Mouse (Mus musculus) myocyte (in vitro differentiated cells): ENCODE measurements around the gene Plppr4.

Experiments used
- CEBPB ChIP-seq: IDR thresholded peaks from 2 replicates; pipeline ENCODE4 v1.6.1; 2011; ENCODE audit warnings: mild to moderate bottlenecking, moderate library complexity; ENCODE audit not compliant: poor library complexity, insufficient read depth, severe bottlenecking
- E2F4 ChIP-seq: IDR thresholded peaks from one replicate; pipeline ENCODE4 v1.6.1; 2011; ENCODE audit warnings: mild to moderate bottlenecking, control low read depth, moderate library complexity; ENCODE audit not compliant: insufficient read depth
- MAX ChIP-seq: IDR thresholded peaks from one replicate; pipeline ENCODE4 v1.6.1; 2011; ENCODE audit warnings: low read depth, mild to moderate bottlenecking, control low read depth
- MYOD1 ChIP-seq, 3 experiments: IDR thresholded peaks; one replicate each; pipeline ENCODE4 v1.6.1; 2011; ENCODE audit warnings: control low read depth in 2 of 3, low read depth in 2 of 3, mild to moderate bottlenecking in 2 of 3, moderate library complexity in 1 of 3; ENCODE audit not compliant: insufficient read length in 2 of 3, control insufficient read depth in 1 of 3
- MYOG ChIP-seq, 3 experiments: IDR thresholded peaks; one replicate each; pipeline ENCODE4 v1.6.1; 2011; ENCODE audit warnings: control low read depth in 2 of 3, low read depth in 2 of 3, mild to moderate bottlenecking in 2 of 3; ENCODE audit not compliant: insufficient read length in 2 of 3, control insufficient read depth in 1 of 3, insufficient read depth in 1 of 3
- POLR2A ChIP-seq: IDR thresholded peaks from one replicate; pipeline ENCODE4 v1.6.1; 2011; ENCODE audit warnings: low read depth, mild to moderate bottlenecking, control low read depth, moderate library complexity; ENCODE audit not compliant: insufficient read length
- REST ChIP-seq: IDR thresholded peaks from one replicate; pipeline ENCODE4 v1.6.1; 2011; ENCODE audit warnings: mild to moderate bottlenecking, control low read depth, moderate library complexity; ENCODE audit not compliant: insufficient read depth, insufficient read length
- SRF ChIP-seq: IDR thresholded peaks from one replicate; pipeline ENCODE4 v1.6.1; 2011; ENCODE audit warnings: low read depth; ENCODE audit not compliant: control insufficient read depth, insufficient read length
- TCF12 ChIP-seq: IDR thresholded peaks from one replicate; pipeline ENCODE4 v1.6.1; 2011; ENCODE audit warnings: mild to moderate bottlenecking, control low read depth; ENCODE audit not compliant: poor library complexity, insufficient read depth, severe bottlenecking
- USF1 ChIP-seq: IDR thresholded peaks from one replicate; pipeline ENCODE4 v1.6.1; 2011; ENCODE audit warnings: low read depth, mild to moderate bottlenecking, control low read depth, moderate library complexity

DNA sequence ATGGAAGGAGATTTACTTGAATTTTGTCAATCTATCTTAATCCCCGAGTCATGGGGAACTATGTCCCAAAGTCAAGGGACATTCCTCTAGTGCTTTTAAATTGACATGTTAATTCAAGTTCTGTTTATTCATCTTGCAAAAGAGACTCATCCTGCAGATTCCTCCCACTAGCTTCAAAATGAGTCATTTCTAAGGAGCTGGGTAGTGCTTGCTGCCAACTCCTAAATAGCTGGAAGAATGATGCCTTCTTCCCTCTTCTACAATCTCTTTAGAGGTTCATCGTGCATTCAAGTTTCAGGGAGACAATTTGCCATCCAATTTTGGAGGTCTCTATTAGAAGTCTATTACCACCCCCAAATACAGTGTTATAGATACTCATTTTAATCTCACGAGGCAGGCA lies 3.3 kb downstream of the Plppr4 start:
- TF ChIP-seq USF1 (no peak), POLR2A (no peak), MYOD1 (IDR thresholded peaks at IDR 0.05; ENCODE audit: control insufficient read depth in 1 of 3, insufficient read length in 2 of 3, low read depth in 2 of 3) (no peak), REST (no peak), TCF12 (no peak), CEBPB (no peak), MYOG (IDR thresholded peaks at IDR 0.05; ENCODE audit: control insufficient read depth in 1 of 3, insufficient read depth in 1 of 3, insufficient read length in 2 of 3, low read depth in 2 of 3) (no peak), SRF (no peak), MAX (no peak), E2F4 (no peak)
